Mouse (Mus musculus): ENCODE results near the gene Glce. TPM values are rescaled to one million over a fixed set of nuclear protein-coding genes. Genes with fewer than 3 reads are reported as not detected.
A peak's percentile ranks its signal among the peaks of the same experiment; 100 is the strongest.

Gene Glce
- polyA plus RNA-seq, 1 experiment from 2014 or later: 10.8 TPM

DNA sequence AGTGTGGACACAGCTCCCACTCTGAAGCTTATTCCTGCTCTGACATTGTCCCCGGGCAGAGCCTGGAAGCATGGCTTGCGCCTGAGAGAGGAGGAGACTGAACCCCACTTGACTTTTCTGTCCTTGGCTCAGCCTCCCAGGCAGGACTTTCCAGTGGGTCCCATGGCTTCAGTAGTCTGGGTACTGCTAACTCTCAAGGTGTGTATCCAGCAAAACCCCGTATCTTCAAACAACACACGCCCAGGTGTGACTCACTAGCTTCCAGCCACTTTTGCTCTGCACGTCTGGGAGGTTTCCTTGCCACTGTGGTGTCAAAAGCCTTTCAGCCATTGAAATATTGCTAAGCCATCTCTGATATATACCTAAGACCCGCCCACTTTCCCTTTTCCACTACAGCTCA, 105.1 kb downstream of the Glce start:
- TF ChIP-seq EP300 (optimal IDR thresholded peaks at IDR 0.05): no peak
- no peak for TF ChIP-seq CTCF (IDR thresholded peaks at IDR 0.05; ENCODE audit: low read depth)
- ATAC-seq (ENCODE audit: low FRiP score, low TSS enrichment): peak; percentile 77
- Histone ChIP-seq H3K4me1 (replicated peaks; ENCODE audit: control insufficient read depth, insufficient read depth) (peaks cover 3% of the 10 kb centered on the region; the same call in 1 of the 2 replicates), H3K27ac (replicated peaks) (peak overlapping the region; percentile 88), H3K4me3 (ENCODE audit: low read depth, low read length) (no peak overlapping the region), H3K4me2 (replicated peaks; ENCODE audit: low read depth) (peak overlapping the region; percentile 17; the same call in 1 of the 2 replicates), H3K9ac (ENCODE audit: low read length) (no peak overlapping the region), H3K9me3 (ENCODE audit: control insufficient read depth, low read length) (no peaks in the 10 kb centered on the region), H3K27me3 (ENCODE audit: control insufficient read depth, insufficient read depth, low read length) (no peaks in the 10 kb centered on the region), H3K36me3 (ENCODE audit: control insufficient read depth, insufficient read depth, low read length) (no peaks in the 10 kb centered on the region)
- WGBS: 53% methylated on average over 6 of the region's 6 CpGs
- DNase-seq (ENCODE audit: low spot score): peak; percentile 80

GRCm38 (mm10) chr9:62015504-62015903, 107.0 kb downstream of the Glce start:
- H3K36me3 ChIP-seq (ENCODE audit: control insufficient read depth, insufficient read depth, low read length): no peaks in the 10 kb centered on the region
- H3K4me1 ChIP-seq (replicated peaks; ENCODE audit: control insufficient read depth, insufficient read depth): no peaks in the 10 kb centered on the region; the same call in 1 of the 2 replicates
- H3K4me2 ChIP-seq (replicated peaks; ENCODE audit: low read depth): no peak overlapping the region
- H3K27ac ChIP-seq (replicated peaks): no peak overlapping the region
- TF ChIP-seq EP300 (optimal IDR thresholded peaks at IDR 0.05) (no peak), CTCF (IDR thresholded peaks at IDR 0.05; ENCODE audit: low read depth) (peak; percentile 46)
- no peaks in the 10 kb centered on the region for H3K27me3 ChIP-seq (ENCODE audit: control insufficient read depth, insufficient read depth, low read length)
- 64% methylated on average over 3 of the region's 3 CpGs for WGBS
- ATAC-seq (ENCODE audit: low FRiP score, low TSS enrichment) (no peak), DNase-seq (ENCODE audit: low spot score) (no peak)
- no peak overlapping the region for H3K4me3 ChIP-seq (ENCODE audit: low read depth, low read length)
- H3K9ac ChIP-seq (ENCODE audit: low read length): no peak overlapping the region
- no peaks in the 10 kb centered on the region for H3K9me3 ChIP-seq (ENCODE audit: control insufficient read depth, low read length)

DNA sequence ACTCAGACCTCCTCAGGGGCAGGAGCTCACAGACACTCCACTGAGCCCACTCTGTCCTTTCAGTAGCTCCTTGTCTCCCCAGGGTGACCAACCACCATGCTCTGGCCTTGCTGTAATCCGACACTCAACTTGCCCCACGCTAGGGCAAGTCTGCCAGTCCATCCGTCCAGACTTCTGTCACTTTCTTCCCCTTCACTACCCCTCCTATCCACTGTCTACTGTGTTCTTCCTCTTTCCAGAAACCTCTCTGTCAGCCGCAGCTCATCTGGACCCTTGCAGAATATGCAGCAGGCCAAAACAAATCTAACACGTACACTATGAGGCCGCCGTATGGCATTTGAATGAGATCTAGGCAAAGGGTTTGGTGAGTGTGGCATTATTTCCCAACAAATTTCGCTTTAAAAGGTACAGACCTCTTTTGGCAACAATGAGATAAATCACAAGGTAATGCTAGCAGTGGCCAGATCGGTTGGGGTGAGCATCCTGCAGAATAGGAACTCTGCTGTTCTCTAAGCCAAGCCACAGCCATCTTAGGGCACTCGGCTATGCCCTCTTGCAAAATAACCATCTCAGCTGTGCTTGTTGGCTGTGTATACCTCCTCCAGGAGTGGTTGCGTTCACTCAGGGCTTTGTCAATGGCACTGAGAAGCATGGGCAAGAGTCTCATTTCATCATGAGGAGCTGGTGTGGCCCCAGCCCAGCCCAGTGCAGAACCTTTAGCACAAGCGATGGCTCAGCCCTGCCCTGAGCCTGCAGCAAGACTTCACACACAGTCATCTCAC, 108.9 kb downstream of the Glce start:
- H3K27ac ChIP-seq (replicated peaks): no peak overlapping the region
- H3K9me3 ChIP-seq (ENCODE audit: control insufficient read depth, low read length): no peaks in the 10 kb centered on the region
- no peaks in the 10 kb centered on the region for H3K36me3 ChIP-seq (ENCODE audit: control insufficient read depth, insufficient read depth, low read length)
- no peak overlapping the region for H3K4me2 ChIP-seq (replicated peaks; ENCODE audit: low read depth)
- TF ChIP-seq CTCF (IDR thresholded peaks at IDR 0.05; ENCODE audit: low read depth) (no peak), EP300 (optimal IDR thresholded peaks at IDR 0.05) (no peak)
- no peak overlapping the region for H3K9ac ChIP-seq (ENCODE audit: low read length)
- ATAC-seq (ENCODE audit: low FRiP score, low TSS enrichment) (no peak), DNase-seq (ENCODE audit: low spot score) (no peak)
- no peak overlapping the region for H3K4me3 ChIP-seq (ENCODE audit: low read depth, low read length)
- H3K4me1 ChIP-seq (replicated peaks; ENCODE audit: control insufficient read depth, insufficient read depth): no peaks in the 10 kb centered on the region; the same call in 1 of the 2 replicates
- no peaks in the 10 kb centered on the region for H3K27me3 ChIP-seq (ENCODE audit: control insufficient read depth, insufficient read depth, low read length)
- WGBS: 71% methylated on average over 12 of the region's 12 CpGs

DNA sequence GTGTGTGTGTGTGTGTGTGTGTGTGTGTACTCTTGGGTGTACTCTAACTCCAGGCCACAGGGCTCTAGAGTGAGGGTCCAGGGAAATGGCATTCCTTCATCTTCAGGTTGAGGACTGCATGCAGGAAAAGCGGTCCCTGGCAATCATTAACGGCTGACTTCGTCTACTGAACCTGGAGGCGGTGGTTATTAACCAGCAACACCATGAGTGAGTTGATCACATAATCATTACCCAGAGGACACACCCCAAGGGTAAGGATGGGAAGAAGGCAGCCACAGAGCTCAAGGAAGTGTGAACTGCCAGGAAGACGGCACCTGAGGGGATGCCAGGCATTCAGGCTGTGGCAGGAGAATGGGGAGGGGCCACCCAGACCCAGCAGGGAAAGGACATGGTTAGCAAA, 114.1 kb downstream of the Glce start:
- Histone ChIP-seq H3K27ac (replicated peaks) (peak overlapping the region; percentile 58), H3K36me3 (ENCODE audit: control insufficient read depth, insufficient read depth, low read length) (no peaks in the 10 kb centered on the region), H3K27me3 (ENCODE audit: control insufficient read depth, insufficient read depth, low read length) (no peaks in the 10 kb centered on the region), H3K4me1 (replicated peaks; ENCODE audit: control insufficient read depth, insufficient read depth) (0 out of 2 replicates have a peak, but pooled peaks cover 3% of the 10 kb centered on the region), H3K4me2 (replicated peaks; ENCODE audit: low read depth) (no peak overlapping the region), H3K9me3 (ENCODE audit: control insufficient read depth, low read length) (no peaks in the 10 kb centered on the region), H3K4me3 (ENCODE audit: low read depth, low read length) (no peak overlapping the region), H3K9ac (ENCODE audit: low read length) (no peak overlapping the region)
- TF ChIP-seq CTCF (IDR thresholded peaks at IDR 0.05; ENCODE audit: low read depth): no peak
- no peak for TF ChIP-seq EP300 (optimal IDR thresholded peaks at IDR 0.05)
- peak; percentile 80 for ATAC-seq (ENCODE audit: low FRiP score, low TSS enrichment)
- peak; percentile 67 for DNase-seq (ENCODE audit: low spot score)
- 62% methylated on average over 5 of the region's 5 CpGs for WGBS

Small RNAs within 50 kb of the gene (microRNA-seq; reads per million reads assigned to microRNA genes)
- gene Mir5133: 0.96 reads per million

Other genes with a start within 250 kb of the Glce start
- gene Rplp1, start 208.1 kb downstream of the Glce start, polyA plus RNA-seq (2015; fragmentation: Nextera tagmentation; extraction: Ambion mirVana): 1,416 and 1,491 TPM in 2 replicates
- gene Kif23, start 175.9 kb downstream of the Glce start, polyA plus RNA-seq (2015; fragmentation: Nextera tagmentation; extraction: Ambion mirVana): 19.9 and 25.1 TPM in 2 replicates
- 92.5 and 97.2 TPM in 2 replicates for gene Paqr5, start 95.8 kb downstream of the Glce start, polyA plus RNA-seq (2015; fragmentation: Nextera tagmentation; extraction: Ambion mirVana)
- not detected in 2 replicates for gene Spesp1, start 159.6 kb upstream of the Glce start, polyA plus RNA-seq (2015; fragmentation: Nextera tagmentation; extraction: Ambion mirVana)
- gene Anp32a, start 218.6 kb upstream of the Glce start, polyA plus RNA-seq (2015; fragmentation: Nextera tagmentation; extraction: Ambion mirVana): 67.9 and 89.9 TPM in 2 replicates

All from stomach, postnatal 0 days (tissue).